Mouse (Mus musculus): ENCODE data around the gene Dyrk1a.

Gene Dyrk1a

DNA sequence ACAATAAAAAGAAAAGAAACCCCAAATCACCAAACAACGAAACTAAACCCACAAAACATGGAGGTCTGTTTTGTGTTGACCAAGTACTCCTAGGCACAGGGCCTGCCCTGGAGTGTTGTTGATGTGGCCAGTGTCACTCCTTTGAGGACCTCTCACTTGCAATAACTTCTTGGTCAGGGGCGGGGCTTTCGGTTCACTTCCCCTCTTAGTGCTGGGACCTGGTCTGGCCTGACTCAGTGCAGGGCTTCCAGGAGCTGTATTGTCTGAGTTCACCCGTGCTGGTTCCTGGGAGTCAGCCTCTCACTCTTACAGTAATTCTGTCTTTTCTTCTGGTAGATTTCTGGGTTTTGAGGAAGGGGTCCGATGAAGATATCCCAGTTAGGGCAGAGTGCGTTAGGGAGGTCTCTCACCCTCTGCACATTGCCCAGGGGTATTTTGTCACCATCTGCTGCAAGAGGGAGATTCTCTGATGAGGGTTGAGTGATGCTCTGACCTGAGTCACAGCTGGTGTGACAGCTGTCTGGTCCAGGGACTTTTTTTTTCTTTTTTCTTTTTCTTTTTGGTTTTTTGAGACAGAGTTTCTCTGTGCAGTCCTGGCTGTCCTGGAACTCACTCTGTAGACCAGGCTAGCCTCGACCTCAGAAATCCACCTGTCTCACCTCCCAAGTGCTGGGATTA lies 150.8 kb downstream of the Dyrk1a start:
- peak in 1 of 2 experiments; percentile 29 for DNase-seq

DNA sequence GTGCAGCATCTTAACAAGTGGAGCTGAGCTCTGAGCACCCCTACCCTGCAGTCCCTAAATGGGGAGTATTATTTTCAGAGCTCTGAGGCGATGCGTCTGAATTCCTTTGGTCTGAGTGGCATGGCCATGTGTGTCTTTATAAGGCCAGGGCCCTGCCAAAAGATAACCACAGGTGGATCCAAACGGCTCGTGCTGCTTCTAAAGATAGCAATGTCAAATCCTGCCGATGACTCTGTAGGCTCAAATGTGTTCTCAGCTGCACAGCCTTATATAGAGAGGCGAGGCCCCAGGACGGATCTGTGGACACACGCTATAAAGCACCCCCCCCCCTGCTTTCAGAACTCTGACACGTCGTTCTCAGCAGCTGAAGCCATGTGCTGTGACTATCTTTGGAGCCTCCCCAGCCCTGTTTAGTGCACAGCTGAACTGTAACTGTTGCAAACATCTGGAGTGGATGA lies 151.8 kb downstream of the Dyrk1a start:
- no peak for DNase-seq

DNA sequence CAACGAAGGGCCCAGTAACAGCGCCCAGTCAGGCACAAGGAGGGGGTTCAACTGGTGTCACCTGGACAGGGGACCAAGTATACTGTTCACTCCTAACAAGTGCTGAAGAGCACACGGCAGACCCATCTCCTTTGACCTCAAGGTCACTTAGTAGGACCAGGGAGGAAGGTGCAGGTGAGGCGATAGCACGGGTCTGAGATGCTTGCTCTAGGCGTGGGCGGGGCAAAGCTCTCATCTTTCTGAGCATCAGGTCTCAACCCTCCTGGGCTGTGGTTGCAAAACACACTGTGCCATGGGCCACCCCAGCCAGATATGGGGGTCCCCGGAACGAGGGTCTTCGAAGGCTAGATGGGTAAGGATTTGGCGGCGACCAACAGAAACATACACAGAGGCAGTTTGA lies 153.1 kb downstream of the Dyrk1a start:
- no peak for DNase-seq

GRCm38 (mm10) chr16:94724061-94724596 lies 154.3 kb downstream of the Dyrk1a start:
- peak; percentile 82 to 90 for DNase-seq

- peak in 1 of 2 experiments; percentile 18 for DNase-seq
These were observed 155.0 kb downstream of the Dyrk1a start for GRCm38 (mm10) chr16:94724747-94725211.

- no peak for DNase-seq
These were observed 159.4 kb downstream of the Dyrk1a start for GRCm38 (mm10) chr16:94729236-94729635.

DNA sequence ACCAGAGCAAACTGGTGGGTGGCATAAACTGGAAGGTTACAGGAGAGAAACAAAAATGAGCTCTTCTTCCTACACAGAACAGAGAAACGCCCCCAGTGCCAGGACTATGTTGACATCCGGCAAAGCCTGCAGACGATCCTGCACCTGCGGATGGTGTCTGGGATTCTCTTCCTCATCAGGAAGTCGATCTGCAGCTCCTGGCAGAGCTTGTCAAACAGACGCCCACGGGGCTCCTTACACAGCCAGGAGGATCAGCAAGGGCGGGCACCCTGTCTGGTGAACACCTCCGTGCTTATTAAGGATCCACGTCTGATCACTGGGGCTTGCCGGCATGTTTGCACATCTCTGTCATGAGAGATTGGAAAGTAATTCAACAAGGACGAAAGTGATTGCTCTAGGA lies 161.2 kb downstream of the Dyrk1a start:
- DNase-seq = no peak

GRCm38 (mm10) chr16:94735472-94735871 lies 165.7 kb downstream of the Dyrk1a start:
- no peak for DNase-seq

DNA sequence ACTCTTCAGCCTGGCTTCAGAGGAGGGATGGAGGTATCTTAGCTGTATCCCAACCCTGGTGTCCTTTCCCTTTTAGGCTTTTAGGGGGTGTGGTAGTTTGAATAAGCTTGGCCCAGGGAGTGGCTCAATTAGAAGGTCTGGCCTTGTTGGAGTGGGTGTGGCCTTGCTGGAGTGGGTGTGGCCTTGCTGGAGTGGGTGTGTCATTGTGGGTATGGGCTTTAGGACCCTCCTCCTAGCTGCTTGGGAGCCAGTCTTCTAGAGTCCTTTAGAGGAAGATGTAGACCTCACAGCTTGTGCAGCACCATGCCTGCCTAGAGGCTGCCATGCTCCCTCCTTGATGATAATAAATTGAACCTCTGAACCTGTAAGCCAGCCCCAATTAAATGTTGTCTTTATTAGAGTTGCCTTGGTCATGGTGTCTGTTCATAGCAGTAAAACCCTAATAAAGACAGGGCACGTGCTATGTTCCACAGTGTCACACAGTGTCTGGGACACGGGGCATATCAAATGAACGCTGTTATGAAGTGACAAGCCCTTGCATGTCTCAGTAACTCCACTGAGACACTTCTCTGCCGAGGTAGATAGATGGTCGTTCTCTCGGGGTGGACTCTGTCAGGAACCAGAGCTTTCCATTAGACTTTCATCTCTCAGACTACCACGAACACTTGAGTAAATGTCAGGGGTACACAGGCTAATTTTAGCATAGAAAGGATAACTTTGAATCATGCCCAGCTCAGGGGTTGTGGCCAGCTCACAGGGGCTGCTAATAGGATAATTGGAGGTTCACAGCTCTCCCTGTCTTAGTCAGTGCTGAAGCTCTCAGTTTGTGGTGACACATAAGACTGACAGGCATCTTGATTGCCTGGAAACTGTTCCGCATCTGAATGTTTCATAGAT lies 166.9 kb downstream of the Dyrk1a start:
- no peak for DNase-seq

GRCm38 (mm10) chr16:94737359-94737687 lies 167.5 kb downstream of the Dyrk1a start:
- no peak for DNase-seq

DNA sequence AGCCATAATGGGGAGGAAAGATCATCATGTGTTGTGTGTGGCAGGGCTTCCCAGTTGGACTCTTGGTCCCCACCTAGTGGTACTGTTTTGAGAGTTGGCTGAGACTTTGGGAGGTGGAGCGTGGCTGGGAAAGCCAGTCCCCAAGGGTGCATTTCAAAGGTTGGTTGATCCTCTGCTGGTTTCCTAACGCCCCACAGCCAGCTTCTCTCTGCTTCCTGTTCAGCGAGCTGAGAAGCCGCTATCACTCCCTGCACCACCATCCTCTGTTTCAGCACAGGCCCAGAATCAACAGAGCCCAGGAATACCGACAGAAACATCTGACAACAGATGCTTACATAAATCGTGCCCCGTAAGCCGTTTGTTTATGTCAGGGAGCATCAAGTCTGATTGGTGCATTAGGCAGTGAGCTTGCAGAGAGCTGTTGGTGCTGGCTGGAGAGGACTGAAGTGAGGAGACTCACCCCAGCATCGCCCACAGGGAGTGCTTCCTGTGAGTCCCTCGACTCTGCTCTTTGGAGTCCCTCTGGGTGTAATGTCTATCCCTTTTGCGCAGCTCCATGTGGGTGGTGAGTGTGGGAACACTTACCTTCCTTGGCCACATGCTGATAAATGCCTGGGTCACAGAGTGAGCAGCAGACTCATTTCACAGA lies 174.2 kb downstream of the Dyrk1a start:
- peak; percentile 52 to 54 for DNase-seq

DNA sequence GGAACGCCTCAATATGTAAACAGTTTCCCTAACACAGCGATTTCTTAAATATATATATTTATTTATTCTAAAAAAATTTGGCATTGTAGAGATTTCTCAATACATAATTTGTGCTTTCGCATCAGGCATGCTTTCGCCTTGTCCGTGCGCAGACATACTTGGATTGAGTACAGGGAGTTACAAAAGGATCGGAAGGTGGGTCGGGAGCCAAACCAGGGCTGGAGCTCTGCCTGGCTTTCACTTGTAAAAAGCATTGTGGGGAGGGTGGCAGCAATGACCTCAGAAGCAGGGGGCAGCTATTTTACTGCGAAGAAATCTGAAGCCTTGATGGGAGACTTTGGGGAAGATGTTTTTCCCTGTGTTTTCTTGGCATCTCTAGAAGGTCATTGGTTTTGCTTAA lies 175.2 kb downstream of the Dyrk1a start:
- DNase-seq = no peak
